Mouse (Mus musculus): ENCODE data around the gene Eif1b.

- no peak for TF ChIP-seq CTCF (conservative IDR thresholded peaks at IDR 0.05 in 1 of 2, IDR thresholded peaks at IDR 0.05 in 1 of 2; ENCODE audit: low read depth in 2 of 2, low read length in 2 of 2)
- TF ChIP-seq MAFK (IDR thresholded peaks at IDR 0.05; ENCODE audit: insufficient replicate concordance, low read length): no peak
- TF ChIP-seq POLR2A (IDR thresholded peaks at IDR 0.05; ENCODE audit: low read depth, low read length): no peak
- no peak for TF ChIP-seq JUND (conservative IDR thresholded peaks at IDR 0.05; ENCODE audit: low read depth, low read length)
- TF ChIP-seq MEF2A (IDR thresholded peaks at IDR 0.05; ENCODE audit: borderline replicate concordance, low read depth, low read length): no peak
- TF ChIP-seq SMC3 (IDR thresholded peaks at IDR 0.05; ENCODE audit: low read depth, low read length): no peak
- TF ChIP-seq USF2 (conservative IDR thresholded peaks at IDR 0.05; ENCODE audit: low read depth, low read length): no peak
- TF ChIP-seq EP300 (IDR thresholded peaks at IDR 0.05; ENCODE audit: low read length): no peak
- TF ChIP-seq MYC (IDR thresholded peaks at IDR 0.05; ENCODE audit: low read depth, low read length): no peak
- no peak for TF ChIP-seq SIN3A (IDR thresholded peaks at IDR 0.05; ENCODE audit: low read length)
- TF ChIP-seq TCF12 (IDR thresholded peaks at IDR 0.05; ENCODE audit: low read depth, low read length): no peak
- no peak for TF ChIP-seq E2F4 (IDR thresholded peaks at IDR 0.05; ENCODE audit: insufficient replicate concordance, low read depth, low read length)
- TF ChIP-seq BHLHE40 (IDR thresholded peaks at IDR 0.05; ENCODE audit: low read depth, low read length): no peak
- TF ChIP-seq CHD2 (IDR thresholded peaks at IDR 0.05; ENCODE audit: low read length): no peak
These were observed 42.2 kb upstream of the Eif1b start for GRCm38 (mm10) chr9:120449696-120450329.

Data from CH12.LX (cell line).